Mouse (Mus musculus) heart, embryonic 14.5 days (tissue): ENCODE measurements around the gene Phc1. TPM values are rescaled to one million over a fixed set of nuclear protein-coding genes. Genes with fewer than 3 reads are reported as not detected.

ENCODE experiments used
- ATAC-seq: fragments of 200-750 bp; cut with Nextera tagmentation; 2 replicates; pipeline ENCODE4 v1.8.0; 2017; ENCODE audit warnings: low read depth, moderate TSS enrichment; ENCODE audit not compliant: insufficient number of reproducible peaks, insufficient read depth, low FRiP score
- H3K27ac ChIP-seq, 2 experiments: fragments of 200-500 bp in 1 of 2; fragments of 300-500 bp in 1 of 2; sonication (generic) in 1 of 2; replicated peaks in 1 of 2; 2 replicates each; pipeline ENCODE4 v1.5.1; 2012 to 2014; ENCODE audit warnings: low read depth in 2 of 2, low read length in 2 of 2, control low read depth in 1 of 2, mild to moderate bottlenecking in 1 of 2, mixed read lengths in 1 of 2; ENCODE audit not compliant: control insufficient read depth in 1 of 2, insufficient read depth in 1 of 2
- H3K27me3 ChIP-seq: fragments of 300-500 bp; sonication (generic); 2 replicates; pipeline ENCODE4 v1.6.1; 2014; ENCODE audit warnings: mild to moderate bottlenecking, low read length, control low read depth; ENCODE audit not compliant: control insufficient read depth, insufficient read depth
- H3K36me3 ChIP-seq: fragments of 300-500 bp; sonication (generic); 2 replicates; pipeline ENCODE4 v1.6.1; 2014; ENCODE audit warnings: mild to moderate bottlenecking, control low read depth, low read length, mixed read lengths; ENCODE audit not compliant: control insufficient read depth, insufficient read depth
- H3K4me1 ChIP-seq, 2 experiments: fragments of 200-500 bp in 1 of 2; fragments of 300-500 bp in 1 of 2; sonication (generic) in 1 of 2; 2 replicates each; pipeline ENCODE4 v1.6.1; 2012 to 2014; ENCODE audit warnings: low read length in 2 of 2, control low read depth in 1 of 2, mixed read lengths in 1 of 2; ENCODE audit not compliant: control insufficient read depth in 2 of 2, insufficient read depth in 2 of 2
- H3K4me2 ChIP-seq: fragments of 300-500 bp; sonication (generic); 2 replicates; pipeline ENCODE4 v1.6.1; 2014; ENCODE audit warnings: mild to moderate bottlenecking, low read length
- H3K4me3 ChIP-seq, 2 experiments: fragments of 200-500 bp in 1 of 2; fragments of 300-500 bp in 1 of 2; sonication (generic) in 1 of 2; 2 replicates each; pipeline ENCODE4 v1.5.1; 2012 to 2014; ENCODE audit warnings: low read length in 2 of 2, mild to moderate bottlenecking in 2 of 2, control low read depth in 1 of 2, low read depth in 1 of 2, moderate library complexity in 1 of 2; ENCODE audit not compliant: control insufficient read depth in 1 of 2, insufficient read depth in 1 of 2
- H3K9ac ChIP-seq: fragments of 300-500 bp; sonication (generic); 2 replicates; pipeline ENCODE4 v1.6.1; 2014; ENCODE audit warnings: mild to moderate bottlenecking, low read length
- H3K9me3 ChIP-seq: fragments of 300-500 bp; sonication (generic); 2 replicates; pipeline ENCODE4 v1.6.1; 2016; ENCODE audit warnings: low read length, control low read depth; ENCODE audit not compliant: control insufficient read depth
- WGBS: fragments of 180-500 bp; shearing (Covaris S2); extraction: QIAGEN DNeasy Blood & Tissue Kit; methylation state at CpG from one replicate; pipeline ENCODE4 v1.1.7; 2014; 5-methylcytosine and 5-hydroxymethylcytosine counted together
- polyA plus RNA-seq: library from polyadenylated mRNA; unstranded; fragments of >200 nt; fragmentation: Nextera tagmentation; extraction: Ambion mirVana; gene quantifications from 2 replicates; pipeline ENCODE4 v1.2.1, GENCODE M21; 2014

Gene Phc1
- polyA plus RNA-seq, 1 experiment from 2014 or later, result 13.2 TPM

DNA sequence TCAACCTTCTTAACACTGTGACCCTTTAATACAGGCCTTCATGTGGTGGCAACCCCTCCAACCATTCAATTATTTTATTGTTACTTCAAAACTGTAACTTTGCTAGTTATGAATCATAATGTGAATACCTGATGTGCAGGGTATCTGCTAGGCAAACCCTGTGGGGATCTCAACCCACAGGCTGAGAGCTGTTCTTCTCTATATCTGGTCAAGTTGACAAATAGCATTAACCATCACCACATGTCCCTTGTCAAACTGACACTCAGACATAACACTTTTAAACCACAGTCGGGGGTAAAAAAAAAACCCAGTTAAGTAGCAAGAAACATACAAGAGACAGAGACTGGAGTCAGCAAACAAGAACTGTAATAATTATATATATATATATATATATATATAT, 55.5 kb downstream of the Phc1 start:
- no peak for ATAC-seq
- Histone ChIP-seq H3K36me3 (no peaks in the 10 kb centered on the region), H3K4me1 (no peaks in the 10 kb centered on the region), H3K4me3 (no peak overlapping the region), H3K27me3 (no peaks in the 10 kb centered on the region), H3K9me3 (no peaks in the 10 kb centered on the region), H3K9ac (no peak overlapping the region), H3K4me2 (no peak overlapping the region), H3K27ac (no peak overlapping the region)
- 35% methylated on average over 1 of the region's 1 CpGs for WGBS

DNA sequence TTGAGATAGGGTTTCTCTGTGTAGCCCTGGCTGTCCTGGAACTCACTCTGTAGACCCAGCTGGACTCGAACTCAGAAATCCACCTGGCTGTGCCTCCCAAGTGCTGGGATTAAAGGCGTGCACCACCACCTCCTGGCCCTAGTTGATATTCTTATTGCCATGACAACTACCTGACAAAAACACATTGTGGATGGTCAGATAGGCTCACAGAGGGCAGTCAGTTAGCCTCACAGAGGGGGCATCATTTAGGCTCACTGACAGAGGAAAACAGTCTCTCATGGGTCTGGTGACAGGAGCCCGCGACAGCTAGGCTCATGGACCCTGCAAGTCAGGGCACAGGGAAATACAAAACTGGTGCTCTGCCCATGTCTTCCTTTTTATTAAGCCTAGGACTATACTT, 56.1 kb downstream of the Phc1 start:
- no peaks in the 10 kb centered on the region for H3K9me3 ChIP-seq
- H3K27me3 ChIP-seq, result no peaks in the 10 kb centered on the region
- no peak for ATAC-seq
- H3K4me3 ChIP-seq, result no peak overlapping the region
- H3K4me2 ChIP-seq, result no peak overlapping the region
- WGBS, result 75% methylated on average over 4 of the region's 4 CpGs
- H3K9ac ChIP-seq, result no peak overlapping the region
- no peaks in the 10 kb centered on the region for H3K4me1 ChIP-seq
- H3K36me3 ChIP-seq, result no peaks in the 10 kb centered on the region
- no peak overlapping the region for H3K27ac ChIP-seq

DNA sequence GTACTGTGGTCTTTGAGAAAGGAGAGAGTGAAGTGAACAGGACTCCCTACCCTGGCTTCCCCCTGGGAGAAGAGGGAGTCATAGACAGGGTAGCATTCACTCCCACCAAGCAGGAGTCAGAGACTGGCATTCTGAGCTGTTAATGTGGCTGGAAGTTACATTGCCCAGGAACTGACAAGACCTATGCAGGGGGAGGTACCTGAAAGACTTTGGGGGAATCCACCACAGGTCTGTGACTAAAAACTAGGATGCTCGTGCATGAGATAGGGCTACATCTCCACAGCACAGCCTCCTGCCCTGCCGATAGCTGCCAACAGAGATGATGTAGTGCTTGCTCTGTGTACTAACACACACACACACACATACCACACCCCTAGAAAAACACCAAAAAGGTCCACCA, 56.9 kb downstream of the Phc1 start:
- Histone ChIP-seq H3K27ac (no peak overlapping the region), H3K27me3 (no peaks in the 10 kb centered on the region), H3K4me1 (no peaks in the 10 kb centered on the region), H3K4me2 (no peak overlapping the region), H3K9me3 (no peaks in the 10 kb centered on the region), H3K36me3 (no peaks in the 10 kb centered on the region), H3K4me3 (no peak overlapping the region), H3K9ac (no peak overlapping the region)
- WGBS, result 72% methylated on average over 2 of the region's 2 CpGs
- ATAC-seq, result no peak

GRCm38 (mm10) chr6:122282782-122283181, 57.6 kb downstream of the Phc1 start, which contains the start of gene Klrg1:
Klrg1 (minus strand) TSS chr6:122282882.
- H3K4me3 ChIP-seq, result no peak within 1 kb of the TSS
- no peak for ATAC-seq
- no peaks in the 10 kb centered on the region for H3K27me3 ChIP-seq
- 76% methylated on average over 6 of the region's 6 CpGs for WGBS
- H3K27ac ChIP-seq, result no peak within 1 kb of the TSS
- H3K36me3 ChIP-seq, result no peaks in the 10 kb centered on the region
- H3K4me2 ChIP-seq, result no peak within 1 kb of the TSS
- no peaks in the 10 kb centered on the region for H3K9me3 ChIP-seq
- H3K9ac ChIP-seq, result no peak within 1 kb of the TSS
- no peaks in the 10 kb centered on the region for H3K4me1 ChIP-seq

GRCm38 (mm10) chr6:122276565-122276964, 63.8 kb downstream of the Phc1 start:
- Histone ChIP-seq H3K27me3 (no peaks in the 10 kb centered on the region), H3K9me3 (no peaks in the 10 kb centered on the region), H3K36me3 (no peaks in the 10 kb centered on the region), H3K27ac (no peak overlapping the region), H3K9ac (no peak overlapping the region), H3K4me3 (no peak overlapping the region), H3K4me1 (0 out of 4 replicates have a peak, but pooled peaks cover 0 to 3% of the 10 kb centered on the region in 2 experiments), H3K4me2 (no peak overlapping the region)
- 78% methylated on average over 7 of the region's 7 CpGs for WGBS
- no peak for ATAC-seq

DNA sequence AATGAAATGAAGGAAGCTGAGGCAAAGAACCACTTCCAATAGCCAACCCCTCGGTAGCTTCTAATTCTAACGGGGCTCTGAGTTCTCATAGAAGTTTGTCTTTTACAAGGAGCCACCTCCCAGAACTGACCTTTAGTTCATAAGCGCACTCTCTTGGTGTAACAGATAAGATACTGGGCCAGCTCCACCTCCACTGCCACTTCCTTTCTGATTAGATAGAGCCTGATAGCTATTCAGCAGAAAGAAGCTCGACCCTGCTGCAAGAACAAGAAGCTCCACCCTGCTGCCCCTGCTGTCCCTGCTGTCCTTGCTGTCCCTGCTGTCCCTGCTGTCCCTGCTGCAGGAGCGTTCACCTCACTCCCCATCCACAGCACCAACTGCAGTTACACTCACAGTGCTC, 65.8 kb downstream of the Phc1 start:
- WGBS, result 4% methylated on average over 5 of the region's 5 CpGs

GRCm38 (mm10) chr6:122270152-122270551, 70.2 kb downstream of the Phc1 start:
- H3K4me1 ChIP-seq, result 0 out of 4 replicates have a peak, but pooled peaks cover 0 to 6% of the 10 kb centered on the region in 2 experiments
- H3K36me3 ChIP-seq, result no peaks in the 10 kb centered on the region
- H3K4me2 ChIP-seq, result no peak overlapping the region
- no peak overlapping the region for H3K4me3 ChIP-seq
- H3K9me3 ChIP-seq, result no peaks in the 10 kb centered on the region
- no peaks in the 10 kb centered on the region for H3K27me3 ChIP-seq
- ATAC-seq, result no peak
- no peak overlapping the region for H3K27ac ChIP-seq
- WGBS, result 75% methylated on average over 11 of the region's 11 CpGs
- H3K9ac ChIP-seq, result no peak overlapping the region

More for the DNA sequence above, 65.8 kb downstream of the Phc1 start:
- Histone ChIP-seq H3K27me3 (no peaks in the 10 kb centered on the region), H3K4me2 (no peak overlapping the region), H3K4me1 (0 out of 4 replicates have a peak, but pooled peaks cover 0 to 3% of the 10 kb centered on the region in 2 experiments), H3K27ac (no peak overlapping the region), H3K4me3 (no peak overlapping the region), H3K36me3 (no peaks in the 10 kb centered on the region), H3K9me3 (no peaks in the 10 kb centered on the region), H3K9ac (no peak overlapping the region)
- no peak for ATAC-seq

- no peak overlapping the region for H3K9ac ChIP-seq
- no peak overlapping the region for H3K4me2 ChIP-seq
- H3K27ac ChIP-seq, result no peak overlapping the region
- no peak for ATAC-seq
- WGBS, result 81% methylated on average over 4 of the region's 4 CpGs
- no peaks in the 10 kb centered on the region for H3K36me3 ChIP-seq
- no peak overlapping the region for H3K4me3 ChIP-seq
- 0 out of 4 replicates have a peak, but pooled peaks cover 0 to 3% of the 10 kb centered on the region in 2 experiments for H3K4me1 ChIP-seq
- H3K9me3 ChIP-seq, result no peaks in the 10 kb centered on the region
- no peaks in the 10 kb centered on the region for H3K27me3 ChIP-seq
These were observed 71.2 kb downstream of the Phc1 start for GRCm38 (mm10) chr6:122269170-122269569.
